Mouse (Mus musculus) small intestine, adult 2 months (tissue): ENCODE measurements around the gene Rab12.

ENCODE experiments used
- CTCF ChIP-seq: fragments of 200-500 bp; IDR thresholded peaks from 2 replicates; pipeline ENCODE4 v1.5.1; 2012; ENCODE audit warnings: low read depth, mild to moderate bottlenecking, control low read depth, inconsistent platforms, low read length, moderate library complexity, mixed read lengths; ENCODE audit not compliant: insufficient replicate concordance, insufficient read length; ENCODE audit errors: extremely low read depth
- POLR2A ChIP-seq: fragments of 200-500 bp; IDR thresholded peaks from 2 replicates; pipeline ENCODE4 v1.6.1; 2012; ENCODE audit warnings: low read depth, mild to moderate bottlenecking, control low read depth, inconsistent platforms, low read length, moderate library complexity

GRCm38 (mm10) chr17:66450526-66451070, 68.9 kb downstream of the Rab12 start:
- no peak for TF ChIP-seq CTCF
- TF ChIP-seq POLR2A: no peak
